Mouse (Mus musculus) gastrocnemius, adult 2 months (tissue): ENCODE measurements at regions not wholly inside any gene's neighbourhood (a gene's known extent, or its start where the extent isn't known, plus 50 kb on each side); places are given as distances from the start of the nearest gene placed in this dataset.

Experiments used
- DNase-seq: peaks from one replicate; pipeline ENCODE4 v3.0.0; 2022
- H3K27ac ChIP-seq: fragments of 200-600 bp; 2 replicates; pipeline ENCODE4 v1.8.1; 2022; ENCODE audit warnings: mild to moderate bottlenecking
- H3K4me3 ChIP-seq: fragments of 200-600 bp; 2 replicates; pipeline ENCODE4 v1.8.1; 2022; ENCODE audit warnings: mild to moderate bottlenecking, moderate library complexity
- CTCF ChIP-seq: fragments of 200-600 bp; IDR thresholded peaks from 2 replicates; pipeline ENCODE4 v1.8.1; 2022; ENCODE audit warnings: antibody characterized with exemption, mild to moderate bottlenecking, moderate library complexity
- intact Hi-C: fragments of 180-260 bp; cut with DNase I; formaldehyde crosslinking; loops from one replicate; pipeline ENCODE4 v1.15.1; 2025

- intact Hi-C loops, result no loop called here
- DNase-seq, result no peak
- no peak for TF ChIP-seq CTCF
- Histone ChIP-seq H3K4me3 (no peak overlapping the region), H3K27ac (no peak overlapping the region)
These were observed 200.7 kb upstream of the Rnd3 start for GRCm38 (mm10) chr2:51349614-51350013.

- TF ChIP-seq CTCF, result no peak
- intact Hi-C loops, result no loop called here
- no peak for DNase-seq
These were observed 199.9 kb upstream of the Rnd3 start for GRCm38 (mm10) chr2:51348774-51349173.

GRCm38 (mm10) chr2:51347086-51347485 lies 198.2 kb upstream of the Rnd3 start:
- intact Hi-C loops, result no loop called here
- TF ChIP-seq CTCF, result no peak
- Histone ChIP-seq H3K4me3 (no peak overlapping the region), H3K27ac (no peak overlapping the region)
- DNase-seq, result no peak

More at GRCm38 (mm10) chr2:51348774-51349173, 199.9 kb upstream of the Rnd3 start:
- H3K4me3 ChIP-seq, result no peak overlapping the region
- H3K27ac ChIP-seq, result no peak overlapping the region

GRCm38 (mm10) chr2:51342421-51342820 lies 193.5 kb upstream of the Rnd3 start:
- TF ChIP-seq CTCF, result no peak
- no peak overlapping the region for H3K4me3 ChIP-seq
- intact Hi-C loops, result no loop called here
- no peak overlapping the region for H3K27ac ChIP-seq
- no peak for DNase-seq

- no peak for TF ChIP-seq CTCF
- intact Hi-C loops, result no loop called here
- Histone ChIP-seq H3K4me3 (no peak overlapping the region), H3K27ac (no peak overlapping the region)
- no peak for DNase-seq
These were observed 185.5 kb upstream of the Rnd3 start for GRCm38 (mm10) chr2:51334437-51334836.

GRCm38 (mm10) chr2:51327081-51327480 lies 178.2 kb upstream of the Rnd3 start:
- no peak for TF ChIP-seq CTCF

GRCm38 (mm10) chr2:51321676-51322075 lies 172.8 kb upstream of the Rnd3 start:
- DNase-seq, result no peak
- intact Hi-C loops, result no loop called here
- Histone ChIP-seq H3K27ac (no peak overlapping the region), H3K4me3 (no peak overlapping the region)
- no peak for TF ChIP-seq CTCF

More at GRCm38 (mm10) chr2:51327081-51327480, 178.2 kb upstream of the Rnd3 start:
- H3K27ac ChIP-seq, result no peak overlapping the region
- intact Hi-C loops, result no loop called here
- no peak for DNase-seq
- H3K4me3 ChIP-seq, result no peak overlapping the region

- H3K27ac ChIP-seq, result no peak overlapping the region
- intact Hi-C loops, result no loop called here
- TF ChIP-seq CTCF, result peak; percentile 26; the same call in 1 of the 2 replicates
- no peak for DNase-seq
- H3K4me3 ChIP-seq, result no peak overlapping the region
These were observed 167.5 kb upstream of the Rnd3 start for GRCm38 (mm10) chr2:51316452-51316851.

- Histone ChIP-seq H3K4me3 (no peak overlapping the region), H3K27ac (no peak overlapping the region)
- no peak for TF ChIP-seq CTCF
- no peak for DNase-seq
- intact Hi-C loops, result no loop called here
These were observed 164.5 kb upstream of the Rnd3 start for GRCm38 (mm10) chr2:51313414-51313813.

GRCm38 (mm10) chr2:51306257-51306656 lies 157.3 kb upstream of the Rnd3 start:
- intact Hi-C loops, result no loop called here
- TF ChIP-seq CTCF, result no peak
- no peak overlapping the region for H3K27ac ChIP-seq
- DNase-seq, result no peak
- H3K4me3 ChIP-seq, result no peak overlapping the region

- peak; percentile 60 for DNase-seq
- TF ChIP-seq CTCF, result peak; percentile 33; the same call in 1 of the 2 replicates
- H3K27ac ChIP-seq, result no peak overlapping the region
- intact Hi-C loops, result no loop called here
- no peak overlapping the region for H3K4me3 ChIP-seq
These were observed 156.5 kb upstream of the Rnd3 start for GRCm38 (mm10) chr2:51305411-51305810.

GRCm38 (mm10) chr2:51304694-51305093 lies 155.8 kb upstream of the Rnd3 start:
- DNase-seq, result no peak
- Histone ChIP-seq H3K4me3 (no peak overlapping the region), H3K27ac (peak overlapping the region; percentile 49)
- intact Hi-C loops, result no loop called here
- no peak for TF ChIP-seq CTCF

GRCm38 (mm10) chr2:51290659-51291260 lies 141.8 kb upstream of the Rnd3 start:
- no peak for TF ChIP-seq CTCF
- no peak for DNase-seq

GRCm38 (mm10) chr2:51288678-51289077 lies 139.8 kb upstream of the Rnd3 start:
- no peak overlapping the region for H3K4me3 ChIP-seq
- no peak for TF ChIP-seq CTCF
- DNase-seq, result no peak
- H3K27ac ChIP-seq, result no peak overlapping the region
- intact Hi-C loops, result no loop called here

More at GRCm38 (mm10) chr2:51290659-51291260, 141.8 kb upstream of the Rnd3 start:
- Histone ChIP-seq H3K4me3 (no peak overlapping the region), H3K27ac (no peak overlapping the region)
- intact Hi-C loops, result no loop called here
